Mouse (Mus musculus): ENCODE measurements at regions not wholly inside any gene's neighbourhood (a gene's known extent, or its start where the extent isn't known, plus 50 kb on each side); places are given as distances from the start of the nearest gene placed in this dataset.

- Histone ChIP-seq H3K36me3 (ENCODE audit: control insufficient read depth, insufficient read depth) (no peaks in the 10 kb centered on the region), H3K4me3 (no peak overlapping the region), H3ac (ENCODE audit: control insufficient read depth, insufficient read length) (no peak overlapping the region), H3K4me2 (ENCODE audit: low read depth) (peak overlapping the region; percentile 39), H3K79me2 (ENCODE audit: control insufficient read depth, insufficient read depth) (no peaks in the 10 kb centered on the region), H3K27me3 (ENCODE audit: control insufficient read depth, insufficient read depth, insufficient read length) (no peaks in the 10 kb centered on the region)
- no peak for TF ChIP-seq TCF3 (IDR thresholded peaks at IDR 0.05; ENCODE audit: insufficient read length, low read depth)
Observed at GRCm38 (mm10) chr3:58163806-58164205, 250.7 kb upstream of the Tsc22d2 start.

DNA sequence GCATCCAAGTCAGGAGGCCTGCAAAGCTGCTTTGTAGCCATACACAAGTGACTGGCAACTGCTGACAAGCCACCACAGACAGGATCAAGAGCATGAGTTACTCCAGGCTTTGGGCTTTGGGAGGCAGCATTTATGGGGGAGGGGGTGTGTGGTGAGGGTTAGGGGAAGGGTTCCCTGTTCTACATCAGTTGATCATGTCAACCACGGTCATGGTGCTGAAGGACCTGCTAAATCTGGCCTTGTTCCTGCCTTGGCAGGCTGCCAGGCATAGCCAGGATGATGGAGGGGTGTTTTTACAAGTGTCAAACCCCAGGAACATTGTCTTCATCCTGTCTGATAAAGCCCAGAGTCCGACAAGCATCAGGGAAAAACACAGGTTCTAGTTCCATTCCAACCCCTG is 247.9 kb upstream of the Tsc22d2 start:
- no peaks in the 10 kb centered on the region for H3K27me3 ChIP-seq (ENCODE audit: control insufficient read depth, insufficient read depth, insufficient read length)
- H3K4me3 ChIP-seq: no peak overlapping the region
- no peaks in the 10 kb centered on the region for H3K36me3 ChIP-seq (ENCODE audit: control insufficient read depth, insufficient read depth)
- H3K79me2 ChIP-seq (ENCODE audit: control insufficient read depth, insufficient read depth): no peaks in the 10 kb centered on the region
- H3ac ChIP-seq (ENCODE audit: control insufficient read depth, insufficient read length): no peak overlapping the region
- no peak overlapping the region for H3K4me2 ChIP-seq (ENCODE audit: low read depth)
- no peak for TF ChIP-seq E2F4 (IDR thresholded peaks at IDR 0.05; ENCODE audit: insufficient read depth)
- no peak for TF ChIP-seq CEBPB (IDR thresholded peaks at IDR 0.05; ENCODE audit: insufficient read depth, poor library complexity, severe bottlenecking)
- TF ChIP-seq POLR2AphosphoS2 (IDR thresholded peaks at IDR 0.05; ENCODE audit: insufficient read length, low read depth): no peak
- no peak for TF ChIP-seq MYOD1 (IDR thresholded peaks at IDR 0.05; ENCODE audit: control insufficient read depth in 1 of 3, insufficient read length in 2 of 3, low read depth in 2 of 3)
- no peak for TF ChIP-seq TCF12 (IDR thresholded peaks at IDR 0.05; ENCODE audit: insufficient read depth, poor library complexity, severe bottlenecking)
- no peak for TF ChIP-seq MYOG (IDR thresholded peaks at IDR 0.05; ENCODE audit: control insufficient read depth in 1 of 3, insufficient read depth in 1 of 3, insufficient read length in 2 of 3, low read depth in 2 of 3)
- TF ChIP-seq TCF3 (IDR thresholded peaks at IDR 0.05; ENCODE audit: insufficient read length, low read depth): no peak
- no peak for TF ChIP-seq USF1 (IDR thresholded peaks at IDR 0.05; ENCODE audit: low read depth)
- no peak for TF ChIP-seq MAX (IDR thresholded peaks at IDR 0.05; ENCODE audit: low read depth)
- no peak for TF ChIP-seq POLR2A (IDR thresholded peaks at IDR 0.05; ENCODE audit: insufficient read length, low read depth)
- TF ChIP-seq SRF (IDR thresholded peaks at IDR 0.05; ENCODE audit: control insufficient read depth, insufficient read length, low read depth): no peak
- no peak for TF ChIP-seq REST (IDR thresholded peaks at IDR 0.05; ENCODE audit: insufficient read depth, insufficient read length)

GRCm38 (mm10) chr3:58167121-58167520 is 247.4 kb upstream of the Tsc22d2 start:
- Histone ChIP-seq H3K4me2 (ENCODE audit: low read depth) (no peak overlapping the region), H3ac (ENCODE audit: control insufficient read depth, insufficient read length) (no peak overlapping the region)

GRCm38 (mm10) chr3:58167761-58168290 is 246.7 kb upstream of the Tsc22d2 start:
- Histone ChIP-seq H3K4me3 (peak overlapping the region; percentile 4), H3K36me3 (ENCODE audit: control insufficient read depth, insufficient read depth) (no peaks in the 10 kb centered on the region), H3K4me2 (ENCODE audit: low read depth) (peak overlapping the region; percentile 81), H3ac (ENCODE audit: control insufficient read depth, insufficient read length) (no peak overlapping the region), H3K79me2 (ENCODE audit: control insufficient read depth, insufficient read depth) (no peaks in the 10 kb centered on the region), H3K27me3 (ENCODE audit: control insufficient read depth, insufficient read depth, insufficient read length) (no peaks in the 10 kb centered on the region)
- no peak for TF ChIP-seq MYOD1 (IDR thresholded peaks at IDR 0.05; ENCODE audit: control insufficient read depth in 1 of 3, insufficient read length in 2 of 3, low read depth in 2 of 3)

More at GRCm38 (mm10) chr3:58167121-58167520, 247.4 kb upstream of the Tsc22d2 start:
- Histone ChIP-seq H3K36me3 (ENCODE audit: control insufficient read depth, insufficient read depth) (no peaks in the 10 kb centered on the region), H3K27me3 (ENCODE audit: control insufficient read depth, insufficient read depth, insufficient read length) (no peaks in the 10 kb centered on the region), H3K79me2 (ENCODE audit: control insufficient read depth, insufficient read depth) (no peaks in the 10 kb centered on the region), H3K4me3 (no peak overlapping the region)
- TF ChIP-seq CEBPB (IDR thresholded peaks at IDR 0.05; ENCODE audit: insufficient read depth, poor library complexity, severe bottlenecking) (no peak), SRF (IDR thresholded peaks at IDR 0.05; ENCODE audit: control insufficient read depth, insufficient read length, low read depth) (no peak)

GRCm38 (mm10) chr3:58168522-58169185 is 245.9 kb upstream of the Tsc22d2 start:
- Histone ChIP-seq H3K4me3 (peak overlapping the region; percentile 4), H3ac (ENCODE audit: control insufficient read depth, insufficient read length) (no peak overlapping the region), H3K36me3 (ENCODE audit: control insufficient read depth, insufficient read depth) (no peaks in the 10 kb centered on the region), H3K27me3 (ENCODE audit: control insufficient read depth, insufficient read depth, insufficient read length) (no peaks in the 10 kb centered on the region), H3K4me2 (ENCODE audit: low read depth) (peak overlapping the region; percentile 81), H3K79me2 (ENCODE audit: control insufficient read depth, insufficient read depth) (no peaks in the 10 kb centered on the region)
- TF ChIP-seq POLR2A (IDR thresholded peaks at IDR 0.05; ENCODE audit: insufficient read length, low read depth): no peak
- TF ChIP-seq TCF3 (IDR thresholded peaks at IDR 0.05; ENCODE audit: insufficient read length, low read depth): peak; percentile 32
- peak; percentile 42 for TF ChIP-seq TCF12 (IDR thresholded peaks at IDR 0.05; ENCODE audit: insufficient read depth, poor library complexity, severe bottlenecking)
- no peak for TF ChIP-seq REST (IDR thresholded peaks at IDR 0.05; ENCODE audit: insufficient read depth, insufficient read length)
- TF ChIP-seq MYOD1 (IDR thresholded peaks at IDR 0.05; ENCODE audit: control insufficient read depth in 1 of 3, insufficient read length in 2 of 3, low read depth in 2 of 3): peak in 2 of 3 experiments; percentile 55 to 66
- TF ChIP-seq MYOG (IDR thresholded peaks at IDR 0.05; ENCODE audit: control insufficient read depth in 1 of 3, insufficient read depth in 1 of 3, insufficient read length in 2 of 3, low read depth in 2 of 3): peak in 2 of 3 experiments; percentile 78 to 90

DNA sequence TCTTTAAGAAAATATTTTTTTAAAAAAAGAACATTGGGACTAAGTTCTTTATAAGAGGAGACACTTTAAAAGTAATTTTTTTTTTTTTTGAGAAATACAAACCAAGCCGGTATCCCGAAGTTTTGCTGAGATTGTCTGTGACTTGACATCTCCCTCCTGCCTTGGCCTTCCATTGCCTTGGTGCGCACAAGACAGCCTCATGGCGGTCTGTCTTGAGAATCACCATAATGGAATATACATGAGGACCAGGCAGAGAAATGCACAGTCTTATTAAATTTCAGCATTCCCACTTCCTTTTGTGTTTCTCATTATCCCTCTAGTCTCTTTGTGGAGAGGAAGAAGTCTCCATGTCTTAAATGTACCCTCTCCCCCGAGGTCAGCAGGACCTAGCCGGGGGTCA is 244.7 kb upstream of the Tsc22d2 start:
- Histone ChIP-seq H3ac (ENCODE audit: control insufficient read depth, insufficient read length) (no peak overlapping the region), H3K36me3 (ENCODE audit: control insufficient read depth, insufficient read depth) (no peaks in the 10 kb centered on the region), H3K79me2 (ENCODE audit: control insufficient read depth, insufficient read depth) (no peaks in the 10 kb centered on the region), H3K4me3 (no peak overlapping the region), H3K4me2 (ENCODE audit: low read depth) (no peak overlapping the region), H3K27me3 (ENCODE audit: control insufficient read depth, insufficient read depth, insufficient read length) (no peaks in the 10 kb centered on the region)
- no peak for TF ChIP-seq MYOG (IDR thresholded peaks at IDR 0.05; ENCODE audit: control insufficient read depth in 1 of 3, insufficient read depth in 1 of 3, insufficient read length in 2 of 3, low read depth in 2 of 3)
- no peak for TF ChIP-seq MAX (IDR thresholded peaks at IDR 0.05; ENCODE audit: low read depth)
